Mouse (Mus musculus) liver, postnatal 0 days (tissue): Measurements from ENCODE around the gene Gm3336.

ENCODE experiments used
- CTCF ChIP-seq: sonication (generic); IDR thresholded peaks from 2 replicates; pipeline ENCODE4 v1.5.1; 2016; ENCODE audit warnings: antibody characterized with exemption, low read depth
- EP300 ChIP-seq: IDR thresholded peaks from 2 replicates; pipeline ENCODE4 v1.6.1; 2016; ENCODE audit warnings: antibody characterized with exemption, low read depth, mild to moderate bottlenecking

GRCm38 (mm10) chr8:70721601-70722000 lies 3.3 kb downstream of the Gm3336 start:
- TF ChIP-seq CTCF, result no peak
- TF ChIP-seq EP300, result no peak
